Mouse (Mus musculus) kidney, embryonic 15.5 days (tissue): ENCODE results near the gene Cant1. TPM values are rescaled to one million over a fixed set of nuclear protein-coding genes. Genes with fewer than 3 reads are reported as not detected.
A peak's percentile ranks its signal among the peaks of the same experiment; 100 is the strongest.
"Not testable (repeated sequence)": the region's sequence is repeated elsewhere in the genome, so short reads cannot be mapped to it uniquely, and the experiment has no call there.

Experiments used
- ATAC-seq: fragments of 200-750 bp; cut with Nextera tagmentation; replicated peaks from 2 replicates; pipeline ENCODE4 v1.8.0; 2017; ENCODE audit warnings: moderate TSS enrichment; ENCODE audit not compliant: low FRiP score
- H3K27ac ChIP-seq: fragments of 300-500 bp; sonication (generic); 2 replicates; pipeline ENCODE4 v1.5.1; 2015; ENCODE audit warnings: mild to moderate bottlenecking, inconsistent platforms
- H3K27me3 ChIP-seq: fragments of 300-500 bp; sonication (generic); 2 replicates; pipeline ENCODE4 v1.6.1; 2015; ENCODE audit warnings: inconsistent platforms
- H3K36me3 ChIP-seq: fragments of 300-500 bp; sonication (generic); 2 replicates; pipeline ENCODE4 v1.6.1; 2015; ENCODE audit warnings: inconsistent platforms
- H3K4me1 ChIP-seq: fragments of 300-500 bp; sonication (generic); 2 replicates; pipeline ENCODE4 v1.6.1; 2015; ENCODE audit warnings: inconsistent platforms
- H3K4me2 ChIP-seq: fragments of 300-500 bp; sonication (generic); 2 replicates; pipeline ENCODE4 v1.6.1; 2015; ENCODE audit warnings: moderate library complexity, mild to moderate bottlenecking, inconsistent platforms
- H3K4me3 ChIP-seq: fragments of 300-500 bp; sonication (generic); replicated peaks from 2 replicates; pipeline ENCODE4 v1.5.1; 2015; ENCODE audit warnings: mild to moderate bottlenecking, inconsistent platforms
- H3K9ac ChIP-seq: fragments of 300-500 bp; sonication (generic); 2 replicates; pipeline ENCODE4 v1.6.1; 2015; ENCODE audit warnings: mild to moderate bottlenecking, inconsistent platforms
- H3K9me3 ChIP-seq: fragments of 300-500 bp; sonication (generic); replicated peaks from 2 replicates; pipeline ENCODE4 v1.6.1; 2016; ENCODE audit warnings: inconsistent platforms
- WGBS: fragments of 180-500 bp; shearing (Covaris S2); methylation state at CpG from one replicate; pipeline ENCODE4 v1.1.7; 2015; ENCODE audit warnings: mixed read lengths; 5-methylcytosine and 5-hydroxymethylcytosine counted together
- polyA plus RNA-seq: library from polyadenylated mRNA; unstranded; fragments of >200 nt; fragmentation: Nextera tagmentation; extraction: Ambion mirVana; gene quantifications from 2 replicates; pipeline ENCODE4 v1.2.1, GENCODE M21; 2015

Cant1 gene
- polyA plus RNA-seq, 1 experiment from 2014 or later: 32.9 TPM

GRCm38 (mm10) chr11:118376323-118376722, 42.6 kb downstream of the Cant1 start:
- H3K9ac ChIP-seq, H3K36me3 ChIP-seq, H3K4me3 ChIP-seq, H3K9me3 ChIP-seq, H3K27ac ChIP-seq, H3K4me2 ChIP-seq, ATAC-seq, H3K27me3 ChIP-seq: not testable (repeated sequence)
- peaks cover 18% of the 10 kb centered on the region for H3K4me1 ChIP-seq

DNA sequence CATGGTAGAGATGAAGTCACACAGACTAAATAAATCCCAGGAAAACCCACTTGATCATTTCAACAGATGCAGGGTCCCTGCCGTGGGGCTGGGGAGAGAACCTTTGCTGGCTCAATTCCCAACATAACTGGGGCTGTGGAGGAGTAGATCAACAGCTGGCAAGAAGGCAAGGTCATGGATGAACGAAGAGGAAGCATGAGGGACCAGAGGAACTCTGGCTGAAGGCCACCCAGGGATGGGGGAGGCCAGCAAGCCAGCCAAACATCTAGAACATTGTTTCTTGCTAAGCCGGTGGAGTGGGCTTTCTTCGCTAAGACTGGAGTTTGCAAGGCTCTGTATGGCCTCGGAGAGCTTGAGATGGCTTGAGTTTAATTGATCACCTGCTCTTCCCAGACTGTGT, 43.0 kb downstream of the Cant1 start:
- H3K27me3 ChIP-seq: no peaks in the 10 kb centered on the region
- H3K4me2 ChIP-seq: no peak overlapping the region
- no peak for ATAC-seq
- no peak overlapping the region for H3K4me3 ChIP-seq
- H3K27ac ChIP-seq: no peak overlapping the region
- no peak overlapping the region for H3K9ac ChIP-seq
- no peaks in the 10 kb centered on the region for H3K36me3 ChIP-seq
- WGBS: 43% methylated on average over 5 of the region's 5 CpGs
- H3K9me3 ChIP-seq: no peaks in the 10 kb centered on the region
- peaks cover 18% of the 10 kb centered on the region for H3K4me1 ChIP-seq

DNA sequence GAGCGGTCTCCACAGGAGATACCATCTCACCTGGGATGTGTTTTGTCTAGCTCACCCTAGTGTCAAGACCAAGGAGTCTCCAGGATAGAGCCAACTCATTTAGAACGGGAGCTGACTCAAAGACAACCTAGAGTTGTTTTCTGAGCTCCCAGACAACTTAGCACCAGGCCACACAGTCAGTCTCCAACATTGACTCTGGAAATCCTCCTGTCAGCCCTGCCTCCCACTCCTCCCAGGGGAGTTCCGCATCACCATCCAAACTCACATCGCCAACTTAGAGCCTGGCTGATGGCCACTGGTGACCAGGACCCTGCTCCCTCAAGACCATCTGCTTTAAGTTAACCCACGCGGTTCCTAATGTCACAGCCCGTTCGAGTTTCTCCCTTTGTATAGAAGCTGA, 43.4 kb downstream of the Cant1 start:
- Histone ChIP-seq H3K36me3 (no peaks in the 10 kb centered on the region), H3K4me2 (no peak overlapping the region), H3K27ac (no peak overlapping the region), H3K27me3 (no peaks in the 10 kb centered on the region), H3K9ac (no peak overlapping the region), H3K4me1 (peaks cover 18% of the 10 kb centered on the region), H3K9me3 (no peaks in the 10 kb centered on the region), H3K4me3 (no peak overlapping the region)
- ATAC-seq: no peak
- WGBS: 75% methylated on average over 8 of the region's 8 CpGs

GRCm38 (mm10) chr11:118375006-118375405, 43.9 kb downstream of the Cant1 start:
- peaks cover 18% of the 10 kb centered on the region for H3K4me1 ChIP-seq

GRCm38 (mm10) chr11:118374506-118374905, 44.4 kb downstream of the Cant1 start:
- Histone ChIP-seq H3K4me2 (no peak overlapping the region), H3K4me1 (peaks cover 17% of the 10 kb centered on the region), H3K27ac (no peak overlapping the region), H3K9me3 (no peaks in the 10 kb centered on the region), H3K36me3 (no peaks in the 10 kb centered on the region), H3K27me3 (no peaks in the 10 kb centered on the region), H3K4me3 (no peak overlapping the region), H3K9ac (no peak overlapping the region)
- 67% methylated on average over 5 of the region's 5 CpGs for WGBS
- no peak for ATAC-seq

More at GRCm38 (mm10) chr11:118375006-118375405, 43.9 kb downstream of the Cant1 start:
- Histone ChIP-seq H3K36me3 (no peaks in the 10 kb centered on the region), H3K9me3 (no peaks in the 10 kb centered on the region), H3K27me3 (no peaks in the 10 kb centered on the region), H3K4me2 (no peak overlapping the region), H3K27ac (no peak overlapping the region), H3K4me3 (no peak overlapping the region), H3K9ac (no peak overlapping the region)
- 0 out of 2 replicates have a peak, but pooled peaks have one; percentile 12 for ATAC-seq

- Histone ChIP-seq H3K9ac (no peak overlapping the region), H3K27me3 (no peaks in the 10 kb centered on the region), H3K36me3 (no peaks in the 10 kb centered on the region), H3K9me3 (no peaks in the 10 kb centered on the region), H3K4me1 (peaks cover 14% of the 10 kb centered on the region), H3K4me3 (no peak overlapping the region), H3K4me2 (no peak overlapping the region), H3K27ac (no peak overlapping the region)
- 67% methylated on average over 7 of the region's 7 CpGs for WGBS
- no peak for ATAC-seq
Observed at GRCm38 (mm10) chr11:118372641-118373040, 46.2 kb downstream of the Cant1 start.

DNA sequence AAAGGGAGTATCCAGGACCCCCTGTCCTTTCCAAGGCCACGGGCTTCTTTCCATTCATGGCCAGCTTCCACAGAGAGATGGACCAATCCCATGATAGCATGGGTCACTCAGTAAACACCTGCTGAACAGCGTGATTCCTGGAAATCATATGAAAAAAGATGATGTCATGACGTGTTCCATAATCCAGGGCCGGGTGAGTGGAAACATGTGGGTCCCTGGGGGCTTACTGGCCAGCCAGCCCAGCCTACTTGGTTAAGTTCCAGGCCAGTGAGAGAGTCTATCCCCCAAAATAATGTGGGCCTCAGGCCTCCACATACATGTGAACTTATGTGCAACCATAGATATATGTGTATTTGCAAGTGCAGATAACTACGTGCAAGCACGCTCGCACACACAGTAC, 47.0 kb downstream of the Cant1 start:
- H3K4me2 ChIP-seq: no peak overlapping the region
- H3K9me3 ChIP-seq: no peaks in the 10 kb centered on the region
- no peak overlapping the region for H3K4me3 ChIP-seq
- no peak overlapping the region for H3K27ac ChIP-seq
- no peak for ATAC-seq
- no peaks in the 10 kb centered on the region for H3K36me3 ChIP-seq
- H3K9ac ChIP-seq: no peak overlapping the region
- H3K4me1 ChIP-seq: peaks cover 14% of the 10 kb centered on the region
- H3K27me3 ChIP-seq: no peaks in the 10 kb centered on the region
- whole genome bisulfite sequencing: 85% methylated on average over 7 of the region's 7 CpGs

- no peaks in the 10 kb centered on the region for H3K9me3 ChIP-seq
- no peak overlapping the region for H3K9ac ChIP-seq
- H3K27ac ChIP-seq: no peak overlapping the region
- WGBS: 74% methylated on average over 8 of the region's 8 CpGs
- H3K27me3 ChIP-seq: no peaks in the 10 kb centered on the region
- H3K4me1 ChIP-seq: peaks cover 18% of the 10 kb centered on the region
- no peak overlapping the region for H3K4me2 ChIP-seq
- H3K4me3 ChIP-seq: no peak overlapping the region
- ATAC-seq: no peak
- no peaks in the 10 kb centered on the region for H3K36me3 ChIP-seq
Observed at GRCm38 (mm10) chr11:118369657-118370056, 49.2 kb downstream of the Cant1 start.

GRCm38 (mm10) chr11:118369251-118369650, 49.6 kb downstream of the Cant1 start:
- no peak overlapping the region for H3K4me2 ChIP-seq
- 87% methylated on average over 5 of the region's 5 CpGs for WGBS
- ATAC-seq: no peak
- peaks cover 20% of the 10 kb centered on the region for H3K4me1 ChIP-seq
- H3K27ac ChIP-seq: no peak overlapping the region
- no peaks in the 10 kb centered on the region for H3K27me3 ChIP-seq
- no peaks in the 10 kb centered on the region for H3K9me3 ChIP-seq
- no peak overlapping the region for H3K9ac ChIP-seq
- no peaks in the 10 kb centered on the region for H3K36me3 ChIP-seq
- no peak overlapping the region for H3K4me3 ChIP-seq

DNA sequence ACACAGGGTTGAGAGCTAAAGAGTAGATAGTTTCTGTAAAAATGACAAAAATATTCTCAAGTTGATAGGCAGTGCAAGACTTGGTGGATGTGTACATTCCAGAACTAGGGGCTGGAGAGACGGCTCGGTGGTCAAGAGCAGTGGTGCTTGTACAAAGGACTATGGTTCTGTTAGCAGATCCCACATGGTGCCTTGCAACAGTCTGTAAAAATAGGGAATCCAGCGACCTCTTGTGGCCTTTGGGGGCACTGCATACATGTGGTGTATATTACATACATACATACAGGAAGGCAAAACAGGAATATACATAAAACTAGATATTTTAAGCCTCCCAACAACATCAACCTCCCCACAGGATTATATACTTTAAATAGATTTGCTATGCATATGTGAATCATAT, 50.6 kb downstream of the Cant1 start:
- WGBS: 61% methylated on average over 3 of the region's 3 CpGs
- H3K36me3 ChIP-seq: no peaks in the 10 kb centered on the region
- H3K27me3 ChIP-seq: no peaks in the 10 kb centered on the region
- H3K4me3 ChIP-seq: no peak overlapping the region
- H3K9ac ChIP-seq: no peak overlapping the region
- H3K9me3 ChIP-seq: no peaks in the 10 kb centered on the region
- ATAC-seq: no peak
- H3K4me2 ChIP-seq: no peak overlapping the region
- no peak overlapping the region for H3K27ac ChIP-seq
- H3K4me1 ChIP-seq: peaks cover 25% of the 10 kb centered on the region

- H3K27ac ChIP-seq: no peak overlapping the region
- no peak overlapping the region for H3K4me2 ChIP-seq
- no peak overlapping the region for H3K4me3 ChIP-seq
- H3K9me3 ChIP-seq: no peaks in the 10 kb centered on the region
- no peaks in the 10 kb centered on the region for H3K36me3 ChIP-seq
- 66% methylated on average over 8 of the region's 8 CpGs for WGBS
- no peak for ATAC-seq
- H3K9ac ChIP-seq: no peak overlapping the region
- peaks cover 43% of the 10 kb centered on the region for H3K4me1 ChIP-seq
- no peaks in the 10 kb centered on the region for H3K27me3 ChIP-seq
Observed at GRCm38 (mm10) chr11:118366559-118366958, 52.3 kb downstream of the Cant1 start.

DNA sequence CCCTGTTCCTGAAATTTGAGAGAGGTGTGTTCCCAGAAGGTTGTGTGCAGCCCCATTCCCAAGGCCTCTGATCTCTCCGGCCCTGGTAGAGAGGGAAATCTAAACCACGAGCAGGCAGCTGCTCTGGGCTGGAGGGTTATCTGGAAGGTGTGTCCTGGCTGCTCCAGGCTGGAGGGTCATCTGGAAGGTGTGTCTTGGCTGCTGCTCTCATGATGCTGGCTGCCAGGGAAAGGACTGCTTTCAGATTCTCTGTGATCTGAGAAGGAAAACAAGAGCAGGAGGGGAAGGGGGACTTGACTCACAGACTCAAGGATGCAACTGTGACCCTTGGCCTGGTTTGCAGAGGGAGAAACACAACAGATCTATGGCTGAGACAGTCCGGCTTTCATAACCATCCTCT, 52.8 kb downstream of the Cant1 start:
- WGBS: 52% methylated on average over 3 of the region's 3 CpGs
- H3K4me2 ChIP-seq: no peak overlapping the region
- H3K9ac ChIP-seq: no peak overlapping the region
- no peaks in the 10 kb centered on the region for H3K9me3 ChIP-seq
- H3K27me3 ChIP-seq: no peaks in the 10 kb centered on the region
- no peak for ATAC-seq
- H3K36me3 ChIP-seq: no peaks in the 10 kb centered on the region
- H3K4me3 ChIP-seq: no peak overlapping the region
- peak overlapping the region; percentile 93; the same call in 1 of the 2 replicates for H3K27ac ChIP-seq
- H3K4me1 ChIP-seq: peaks cover 46% of the 10 kb centered on the region

DNA sequence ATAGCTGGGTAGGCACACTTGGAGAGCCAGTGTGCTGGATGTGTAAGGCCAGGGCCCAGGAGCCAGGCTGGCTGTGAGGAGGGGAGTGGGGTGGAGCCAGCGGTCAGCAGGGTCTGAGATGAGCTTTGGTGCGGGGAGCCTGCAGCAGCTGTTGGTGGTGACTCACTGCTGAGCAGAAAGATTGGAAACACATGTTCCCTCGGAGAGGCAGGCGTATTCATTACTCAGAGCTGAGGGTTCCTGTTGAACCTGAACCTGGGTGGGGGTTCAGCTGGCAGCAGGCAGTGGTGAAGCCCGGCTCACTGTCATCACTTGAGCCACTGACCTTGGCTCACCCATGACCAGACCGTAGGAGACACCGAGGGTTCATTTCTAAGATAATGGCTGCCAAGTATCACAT, 53.7 kb downstream of the Cant1 start:
- H3K9me3 ChIP-seq: no peaks in the 10 kb centered on the region
- no peaks in the 10 kb centered on the region for H3K36me3 ChIP-seq
- 27% methylated on average over 7 of the region's 7 CpGs for WGBS
- peaks cover 56% of the 10 kb centered on the region for H3K4me1 ChIP-seq
- H3K4me3 ChIP-seq: no peak overlapping the region
- H3K27me3 ChIP-seq: no peaks in the 10 kb centered on the region
- no peak overlapping the region for H3K9ac ChIP-seq
- peak overlapping the region; percentile 93 for H3K27ac ChIP-seq
- no peak overlapping the region for H3K4me2 ChIP-seq
- ATAC-seq: peak; percentile 13; the same call in 1 of the 2 replicates
